Mouse (Mus musculus): ENCODE results near the gene Gm6793.

GRCm38 (mm10) chr8:112049984-112050383 is 35.1 kb upstream of the Gm6793 start:
- no peak for TF ChIP-seq CTCF (IDR thresholded peaks at IDR 0.05; ENCODE audit: extremely low read depth, insufficient read length, insufficient replicate concordance, low read depth, low read length)
- TF ChIP-seq POLR2A (IDR thresholded peaks at IDR 0.05; ENCODE audit: low read depth, low read length): no peak
